Mouse (Mus musculus) thymus, adult 2 months (tissue): ENCODE data around the gene Hspe1. TPM values are rescaled to one million over a fixed set of nuclear protein-coding genes. Genes with fewer than 3 reads are reported as not detected.
A peak's percentile ranks its signal among the peaks of the same experiment; 100 is the strongest.

Experiments
- DNase-seq: peaks from one replicate; pipeline ENCODE4 v3.0.0; 2021
- H3K27ac ChIP-seq: fragments of 200-500 bp; 2 replicates; pipeline ENCODE4 v1.5.1; 2012; ENCODE audit warnings: low read length, control low read depth; ENCODE audit not compliant: control insufficient read depth, insufficient read depth
- H3K27me3 ChIP-seq: fragments of 200-500 bp; 2 replicates; pipeline ENCODE4 v1.6.1; 2012; ENCODE audit warnings: mild to moderate bottlenecking, low read length, moderate library complexity, mixed read lengths; ENCODE audit not compliant: control insufficient read depth, insufficient read depth
- H3K36me3 ChIP-seq: fragments of 200-500 bp; 2 replicates; pipeline ENCODE4 v1.6.1; 2012; ENCODE audit warnings: mild to moderate bottlenecking, low read length, moderate library complexity; ENCODE audit not compliant: control insufficient read depth, insufficient read depth
- H3K4me1 ChIP-seq: fragments of 200-500 bp; replicated peaks from 2 replicates; pipeline ENCODE4 v1.6.1; 2012; ENCODE audit warnings: low read length; ENCODE audit not compliant: control insufficient read depth, insufficient read depth
- H3K4me3 ChIP-seq: fragments of 200-500 bp; 2 replicates; pipeline ENCODE4 v1.5.1; 2012; ENCODE audit warnings: mild to moderate bottlenecking, low read length, control low read depth, moderate library complexity; ENCODE audit not compliant: control insufficient read depth, insufficient read depth
- CTCF ChIP-seq: fragments of 200-500 bp; IDR thresholded peaks from 2 replicates; pipeline ENCODE4 v1.5.1; 2012; ENCODE audit warnings: mild to moderate bottlenecking, control low read depth, low read length, moderate library complexity, borderline replicate concordance; ENCODE audit not compliant: control insufficient read depth, poor library complexity, insufficient read depth; ENCODE audit errors: extremely low read depth
- POLR2A ChIP-seq: fragments of 200-500 bp; IDR thresholded peaks from 2 replicates; pipeline ENCODE4 v1.6.1; 2012; ENCODE audit warnings: mild to moderate bottlenecking, low read length, control low read depth, moderate library complexity; ENCODE audit not compliant: control insufficient read depth, poor library complexity, insufficient read depth; ENCODE audit errors: extremely low read depth
- WGBS: fragments of 180-500 bp; shearing (Covaris S2); methylation state at CpG from one replicate; pipeline ENCODE4 v1.1.7; 2018; 5-methylcytosine and 5-hydroxymethylcytosine counted together
- polyA plus RNA-seq: library from polyadenylated mRNA; depleted of rRNA; stranded (reverse); fragments of >200 nt; gene quantifications from 2 replicates; pipeline ENCODE4 v1.2.3, GENCODE M21; 2012; rRNA removed

Hspe1 gene
- 33.2 and 38.3 TPM in 2 replicates for polyA plus RNA-seq

DNA sequence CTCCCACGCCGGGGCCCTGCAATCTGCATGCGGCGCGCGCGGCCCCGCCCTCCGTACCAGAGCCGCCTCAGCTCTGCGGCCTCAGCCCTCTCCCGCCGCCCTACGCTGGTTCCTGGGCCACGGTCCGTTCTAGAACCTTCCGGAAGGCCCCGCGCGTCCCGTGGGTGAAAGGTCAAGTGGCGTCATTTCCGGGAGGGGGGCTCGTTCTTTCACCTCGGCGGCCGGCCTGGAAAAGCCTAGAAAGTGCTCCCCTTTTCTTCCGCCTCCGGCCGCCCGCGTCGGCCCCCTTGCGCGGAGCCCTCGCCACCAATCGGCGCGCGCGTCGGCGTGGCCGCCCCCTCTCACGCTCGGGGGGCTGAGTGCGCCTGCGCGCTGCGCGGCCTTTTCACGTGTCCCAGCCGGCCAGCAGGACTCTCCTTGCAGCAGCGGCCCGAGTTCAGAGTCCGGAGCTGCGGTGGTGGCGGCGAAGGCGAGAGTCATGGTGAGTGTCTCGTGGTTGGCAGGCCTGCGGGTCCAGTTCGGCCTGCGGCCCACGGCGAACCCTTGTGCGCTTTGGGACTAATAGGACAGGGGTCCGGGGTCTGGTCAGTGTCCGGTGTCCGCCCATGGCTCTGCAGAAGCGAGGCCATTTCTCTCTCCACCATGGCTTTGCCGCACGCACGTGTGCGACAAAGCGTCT is at the start of gene Hspe1, which contains the start of gene Hspd1:
Gene Hspe1 (plus strand): TSS at position 201 of the 679 bp plus-strand sequence.
Gene Hspd1 (minus strand): TSS at position 312 of the 679 bp plus-strand sequence.
- peaks cover 12% of the 10 kb centered on the region for H3K36me3 ChIP-seq
- peak within 1 kb of the TSS; percentile 83 for H3K4me3 ChIP-seq
- DNase-seq, result peak; percentile 98
- TF ChIP-seq POLR2A (peak; percentile 41), CTCF (peak; percentile 11; the same call in 1 of the 2 replicates)
- no peaks in the 10 kb centered on the region for H3K27me3 ChIP-seq
- peaks cover 8% of the 10 kb centered on the region for H3K4me1 ChIP-seq
- 1% methylated on average over 71 of the region's 76 CpGs for WGBS
- peak within 1 kb of the TSS; percentile 17 for H3K27ac ChIP-seq

DNA sequence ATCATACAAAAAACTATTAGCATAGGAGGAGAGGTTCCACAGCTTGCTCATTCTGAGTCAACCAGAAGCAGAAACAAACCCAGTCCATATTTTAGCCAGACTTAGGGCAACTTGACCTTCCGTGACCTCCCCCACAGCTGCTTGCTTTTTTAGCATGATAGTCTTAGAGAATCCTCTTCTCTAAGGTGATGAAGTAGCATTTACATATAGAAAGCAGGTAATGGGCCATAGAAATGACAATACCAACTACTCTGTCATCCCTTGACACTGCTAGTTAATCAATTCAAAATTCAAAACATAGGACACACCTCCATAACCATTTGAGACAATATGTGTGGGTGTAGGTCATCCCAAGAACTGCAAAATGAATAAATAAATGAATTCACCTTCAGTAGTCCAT is 48.0 kb upstream of the Hspe1 start:
- no peak overlapping the region for H3K27ac ChIP-seq
- H3K36me3 ChIP-seq, result no peaks in the 10 kb centered on the region
- TF ChIP-seq CTCF (no peak), POLR2A (no peak)
- H3K4me1 ChIP-seq, result no peaks in the 10 kb centered on the region
- DNase-seq, result no peak
- no peak overlapping the region for H3K4me3 ChIP-seq
- 100% methylated on average over 1 of the region's 1 CpGs for WGBS
- H3K27me3 ChIP-seq, result no peaks in the 10 kb centered on the region

GRCm38 (mm10) chr1:55041691-55042090 is 46.2 kb upstream of the Hspe1 start:
- Histone ChIP-seq H3K4me3 (no peak overlapping the region), H3K36me3 (no peaks in the 10 kb centered on the region), H3K27ac (no peak overlapping the region), H3K27me3 (no peaks in the 10 kb centered on the region), H3K4me1 (no peaks in the 10 kb centered on the region)
- no peak for DNase-seq
- WGBS, result 96% methylated on average over 4 of the region's 4 CpGs
- TF ChIP-seq POLR2A (no peak), CTCF (no peak)

- peak; percentile 47 for DNase-seq
- WGBS, result 73% methylated on average over 1 of the region's 1 CpGs
- TF ChIP-seq CTCF (no peak), POLR2A (no peak)
Measured at GRCm38 (mm10) chr1:55042246-55042645, 45.7 kb upstream of the Hspe1 start.

GRCm38 (mm10) chr1:55043164-55043563 is 44.8 kb upstream of the Hspe1 start:
- Histone ChIP-seq H3K4me3 (no peak overlapping the region), H3K27ac (no peak overlapping the region), H3K36me3 (no peaks in the 10 kb centered on the region), H3K27me3 (no peaks in the 10 kb centered on the region), H3K4me1 (no peaks in the 10 kb centered on the region)
- DNase-seq, result no peak
- TF ChIP-seq CTCF, result no peak
- no peak for TF ChIP-seq POLR2A
- 82% methylated on average over 3 of the region's 3 CpGs for WGBS

More at GRCm38 (mm10) chr1:55042246-55042645, 45.7 kb upstream of the Hspe1 start:
- H3K4me1 ChIP-seq, result no peaks in the 10 kb centered on the region
- H3K27me3 ChIP-seq, result no peaks in the 10 kb centered on the region
- no peaks in the 10 kb centered on the region for H3K36me3 ChIP-seq
- no peak overlapping the region for H3K27ac ChIP-seq
- no peak overlapping the region for H3K4me3 ChIP-seq

DNA sequence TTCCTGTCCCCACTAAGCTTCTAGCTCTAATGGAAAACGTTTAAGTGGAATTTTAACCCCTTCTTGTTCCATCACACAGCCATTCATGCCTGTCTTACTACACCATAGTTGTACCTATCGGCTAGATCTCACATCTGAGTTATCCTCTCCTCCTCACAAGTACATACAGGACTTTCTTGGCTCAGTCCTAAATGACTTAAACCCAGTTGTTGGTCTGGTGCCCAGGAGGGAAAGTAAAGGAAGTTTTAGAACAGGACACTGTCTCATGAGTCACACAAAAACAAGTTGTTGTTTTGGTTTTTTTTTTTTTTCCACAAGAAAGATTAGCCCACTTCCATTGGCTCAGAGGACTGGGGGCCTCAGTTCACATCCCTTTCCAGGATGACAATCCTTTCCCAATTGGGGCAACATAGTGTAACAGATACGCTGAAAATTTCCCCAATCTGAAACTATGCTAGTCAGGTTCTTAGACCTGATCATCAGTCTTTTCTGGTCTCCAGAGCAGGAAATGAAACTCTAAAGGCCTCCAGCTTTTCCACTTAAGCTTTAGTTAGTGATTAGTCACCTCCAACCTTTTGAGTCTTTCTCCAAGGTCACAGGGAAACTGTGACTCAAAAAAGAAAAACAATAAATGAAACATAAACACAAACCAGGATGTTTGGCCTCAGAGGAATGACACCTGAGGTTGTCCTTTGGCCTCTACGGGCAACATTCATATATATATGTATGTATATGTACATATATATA is 38.9 kb upstream of the Hspe1 start:
- TF ChIP-seq POLR2A (no peak), CTCF (no peak)
- Histone ChIP-seq H3K36me3 (no peaks in the 10 kb centered on the region), H3K27me3 (no peaks in the 10 kb centered on the region), H3K4me3 (no peak overlapping the region), H3K27ac (no peak overlapping the region), H3K4me1 (no peaks in the 10 kb centered on the region)
- WGBS, result 79% methylated on average over 4 of the region's 4 CpGs
- DNase-seq, result no peak

DNA sequence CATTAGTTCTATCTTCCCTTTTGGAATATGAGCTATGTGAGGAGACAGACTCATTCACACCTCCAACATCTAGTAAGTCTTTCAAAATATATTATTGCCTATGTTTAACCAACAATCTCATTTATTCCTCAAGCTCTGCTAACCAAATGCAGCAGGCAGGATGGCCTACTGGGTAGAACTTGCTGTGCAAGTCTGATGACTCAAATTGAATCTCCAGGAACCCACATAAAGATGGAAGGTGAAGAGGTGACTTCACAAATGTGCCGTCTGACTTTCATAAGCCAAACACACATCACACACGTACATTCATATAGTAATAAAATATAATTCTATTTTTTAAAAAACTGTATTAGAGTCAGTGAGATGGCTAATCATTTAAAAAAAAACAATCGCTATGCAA is 36.3 kb upstream of the Hspe1 start:
- no peaks in the 10 kb centered on the region for H3K27me3 ChIP-seq
- H3K36me3 ChIP-seq, result no peaks in the 10 kb centered on the region
- H3K27ac ChIP-seq, result no peak overlapping the region
- no peak for DNase-seq
- no peak overlapping the region for H3K4me3 ChIP-seq
- TF ChIP-seq POLR2A, result no peak
- TF ChIP-seq CTCF, result no peak
- no peaks in the 10 kb centered on the region for H3K4me1 ChIP-seq
- WGBS, result 96% methylated on average over 3 of the region's 3 CpGs
